Mouse (Mus musculus) neutrophil, adult 59 days (primary cell): ENCODE data around the gene Slc16a14. TPM values are rescaled to one million over a fixed set of nuclear protein-coding genes. Genes with fewer than 3 reads are reported as not detected.

Experiments used
- total RNA-seq, 2 experiments: library from RNA; stranded (reverse); gene quantifications; 1 replicate in 1 of 2; 2 replicates in 1 of 2; pipeline ENCODE4 v1.2.4; 2023

The Slc16a14 gene
- 1 to 10 TPM; 4.7 to 5.5 TPM for total RNA-seq

DNA sequence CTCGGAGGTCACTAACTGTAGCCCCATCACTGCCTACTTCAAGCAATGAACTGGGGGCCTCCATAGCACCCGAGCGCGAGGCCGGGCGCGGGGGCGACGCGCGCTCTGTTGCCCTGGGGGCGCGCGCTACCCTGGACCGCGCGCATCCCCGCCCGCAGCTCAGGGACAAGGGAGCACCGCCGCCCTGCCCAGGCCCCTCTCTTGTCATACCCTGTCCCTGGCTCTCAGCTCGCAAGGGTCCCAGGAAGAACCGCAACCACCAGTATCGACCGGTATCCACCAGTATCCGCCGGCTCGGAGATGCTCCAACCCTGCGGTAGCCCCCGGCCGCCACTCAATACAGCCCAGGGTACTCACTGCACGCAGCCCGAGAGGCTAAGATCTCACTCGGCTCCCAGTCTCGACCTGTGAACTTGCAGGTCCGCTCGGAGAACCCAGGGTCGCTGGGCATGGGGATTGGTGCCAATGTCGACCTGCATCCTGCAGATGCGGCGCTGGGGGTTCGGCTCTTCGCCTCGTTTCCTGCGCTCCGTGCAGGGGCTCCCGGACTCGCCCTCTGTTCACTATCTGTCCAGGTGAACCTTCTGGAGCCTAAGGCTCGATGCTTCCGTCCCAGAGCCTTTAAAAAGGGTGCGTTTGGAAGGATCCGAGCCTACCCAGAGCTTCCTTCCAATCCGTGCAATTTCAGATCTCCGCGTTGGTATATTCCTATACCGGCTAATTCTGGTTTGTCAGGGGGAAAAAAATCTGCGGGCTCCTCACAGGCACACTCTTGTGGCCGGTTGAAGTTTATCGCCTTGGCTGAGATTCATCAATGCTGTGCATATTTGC is at the start of gene Slc16a14:
Gene Slc16a14 (minus strand): TSS at position 632 of the 831 bp plus-strand sequence.

Other genes starting within 250 kb of the Slc16a14 start
- gene Dner, start 238.9 kb downstream of the Slc16a14 start, total RNA-seq = under 1 TPM; 0.09 TPM
- gene Fbxo36, start 95.3 kb downstream of the Slc16a14 start, total RNA-seq = 1 to 10 TPM in 1 of 2 experiments, under 1 TPM in 1; 0.82 to 2.0 TPM
- gene Trip12, start 94.6 kb downstream of the Slc16a14 start, total RNA-seq = 100 to 1,000 TPM; 211 to 218 TPM
- not detected for gene Gm10553, start 165.0 kb upstream of the Slc16a14 start, total RNA-seq
- gene A530032D15Rik, start 174.7 kb upstream of the Slc16a14 start, total RNA-seq = 10 to 100 TPM; 30.1 to 30.6 TPM